Comparison of ENCODE assay signal across 19 mouse cellular contexts in genomic region chr11:84365313-84365712, GRCm38 (mm10).
DNase-seq lines count a peak whose midpoint lies in the region; ATAC-seq and TF ChIP-seq lines count a peak whose summit lies in the region.
"Had no signal": no experiment of that assay in that cellular context is flagged by ENCODE, and none has a peak within 500 bp of the region (broad histone marks: within the 10 kb centered on the region; RNA-seq: fewer than 3 reads in every experiment).

No protein-coding gene starts in this region.

- no peak for ATAC-seq in kidney, embryonic 15.5 days (replicated peaks; ENCODE audit: low FRiP score)
- 0 out of 2 replicates have a peak, but pooled peaks have one; percentile 52 for ATAC-seq in megakaryocyte-erythroid progenitor cell, adult 5-6 weeks (replicated peaks; ENCODE audit: low FRiP score, low TSS enrichment, poor library complexity, severe bottlenecking)
- ATAC-seq: activated CD4-positive, CD25-positive, alpha-beta regulatory T cell, adult 4 months had no signal

- peak; percentile 23; the same call in 1 of the 2 replicates for TF ChIP-seq CTCF in heart, adult 2 months (IDR thresholded peaks at IDR 0.05)

- no peak for DNase-seq in heart, adult 2 months
- no peak for DNase-seq in heart, embryonic 10.5 days (ENCODE audit: low spot score)
- DNase-seq in kidney, postnatal 14 days = peak; percentile 9
- peak; percentile 11 for DNase-seq in A20 (ENCODE audit: low read depth, low spot score)
- DNase-seq in spleen, postnatal 14 days (ENCODE audit: low spot score in 2 of 2) = no peak
- DNase-seq: adrenal gland, postnatal 25 days; cerebellum, adult 2 months; gastrocnemius, postnatal 10 days; heart, postnatal 14 days; lung, embryonic 14.5 days; lung, postnatal 4 days had no signal

- no peak for TF ChIP-seq EP300 in heart, adult 2 months (IDR thresholded peaks at IDR 0.05; ENCODE audit: insufficient read depth, low read depth, low read length)

- H3K9ac ChIP-seq in heart, adult 2 months (ENCODE audit: low read depth, low read length) = no peak overlapping the region
- H3K9ac ChIP-seq in kidney, embryonic 15.5 days = no peak overlapping the region
- H3K9ac ChIP-seq: embryonic facial prominence, embryonic 15.5 days; hindbrain, embryonic 15.5 days; limb, embryonic 15.5 days; lung, embryonic 14.5 days had no signal

- no peaks in the 10 kb centered on the region for H3K36me3 ChIP-seq in heart, adult 2 months (ENCODE audit: control insufficient read depth, insufficient read depth, low read length)
- peaks cover 13% of the 10 kb centered on the region; the same call in 1 of the 2 replicates for H3K36me3 ChIP-seq in heart, embryonic 10.5 days
- peaks cover 13% of the 10 kb centered on the region; the same call in 1 of the 2 replicates for H3K36me3 ChIP-seq in kidney, embryonic 15.5 days

- intact Hi-C loops in heart, adult 2 months (cut with DNase I) = no loop called here

- H3K4me3 ChIP-seq in heart, adult 2 months = no peak overlapping the region
- no peak overlapping the region for H3K4me3 ChIP-seq in heart, embryonic 10.5 days
- H3K4me3 ChIP-seq in kidney, embryonic 15.5 days (replicated peaks) = no peak overlapping the region
- H3K4me3 ChIP-seq: embryonic facial prominence, embryonic 15.5 days; forebrain, embryonic 10.5 days; hindbrain, embryonic 15.5 days; limb, embryonic 15.5 days had no signal

- H3K27me3 ChIP-seq in heart, adult 2 months (ENCODE audit: control insufficient read depth, insufficient read depth, low read length) = no peaks in the 10 kb centered on the region
- H3K27me3 ChIP-seq in heart, embryonic 10.5 days (ENCODE audit: insufficient read depth, poor library complexity, severe bottlenecking) = no peaks in the 10 kb centered on the region
- no peaks in the 10 kb centered on the region for H3K27me3 ChIP-seq in kidney, embryonic 15.5 days
- H3K27me3 ChIP-seq: embryonic facial prominence, embryonic 15.5 days; hindbrain, embryonic 15.5 days; limb, embryonic 15.5 days had no signal

- no peaks in the 10 kb centered on the region for H3K9me3 ChIP-seq in heart, embryonic 10.5 days
- no peaks in the 10 kb centered on the region for H3K9me3 ChIP-seq in kidney, embryonic 15.5 days (replicated peaks)
- H3K9me3 ChIP-seq: embryonic facial prominence, embryonic 15.5 days; forebrain, embryonic 10.5 days; hindbrain, embryonic 15.5 days; limb, embryonic 15.5 days had no signal

- WGBS in heart, adult 2 months = 31% methylated on average over 1 of the region's 1 CpGs
- 29% methylated on average over 1 of the region's 1 CpGs for WGBS in heart, embryonic 10.5 days
- WGBS in kidney, embryonic 15.5 days = 71% methylated on average over 1 of the region's 1 CpGs

- H3K4me1 ChIP-seq in heart, adult 2 months (ENCODE audit: control insufficient read depth, insufficient read depth, low read length) = no peaks in the 10 kb centered on the region
- H3K4me1 ChIP-seq in heart, embryonic 10.5 days = no peaks in the 10 kb centered on the region; the same call in 1 of the 2 replicates
- H3K4me1 ChIP-seq in kidney, embryonic 15.5 days = peaks cover 18% of the 10 kb centered on the region
- H3K4me1 ChIP-seq: embryonic facial prominence, embryonic 15.5 days; limb, embryonic 15.5 days had no signal

- no peak overlapping the region for H3K27ac ChIP-seq in heart, adult 2 months
- no peak overlapping the region for H3K27ac ChIP-seq in heart, embryonic 10.5 days
- no peak overlapping the region for H3K27ac ChIP-seq in kidney, embryonic 15.5 days
- H3K27ac ChIP-seq: embryonic facial prominence, embryonic 15.5 days; forebrain, embryonic 10.5 days; hindbrain, embryonic 15.5 days; limb, embryonic 15.5 days had no signal

- no peaks in the 10 kb centered on the region for H3K79me2 ChIP-seq in heart, adult 2 months (replicated peaks; ENCODE audit: control insufficient read depth, insufficient read depth, low read length)

- TF ChIP-seq POLR2A in heart, adult 2 months (IDR thresholded peaks at IDR 0.05; ENCODE audit: insufficient read depth, low read depth, low read length) = no peak

- H3K4me2 ChIP-seq in kidney, embryonic 15.5 days = no peak overlapping the region
- H3K4me2 ChIP-seq: embryonic facial prominence, embryonic 15.5 days; hindbrain, embryonic 15.5 days; limb, embryonic 15.5 days; lung, embryonic 14.5 days; midbrain, embryonic 11.5 days had no signal

Comparison
In these comparisons a context has a peak if more than half of its experiments do, and no peak if none do; other contexts are left out.
1. DNase-seq: peak in kidney, postnatal 14 days (single experiment) and A20 (single experiment); none in heart, adult 2 months (0 of 2), heart, embryonic 10.5 days (single experiment) and spleen, postnatal 14 days (0 of 2).